Mouse (Mus musculus): ENCODE measurements at regions not wholly inside any gene's neighbourhood (a gene's known extent, or its start where the extent isn't known, plus 50 kb on each side); places are given as distances from the start of the nearest gene placed in this dataset.

- no peak for TF ChIP-seq USF1 (IDR thresholded peaks at IDR 0.05; ENCODE audit: low read depth)
- no peak for TF ChIP-seq POLR2A (IDR thresholded peaks at IDR 0.05; ENCODE audit: insufficient read length, low read depth)
- no peak for TF ChIP-seq POLR2AphosphoS2 (IDR thresholded peaks at IDR 0.05; ENCODE audit: insufficient read length, low read depth)
- TF ChIP-seq MAX (IDR thresholded peaks at IDR 0.05; ENCODE audit: low read depth) = no peak
- TF ChIP-seq CEBPB (IDR thresholded peaks at IDR 0.05; ENCODE audit: insufficient read depth, poor library complexity, severe bottlenecking) = no peak
- TF ChIP-seq TCF12 (IDR thresholded peaks at IDR 0.05; ENCODE audit: insufficient read depth, poor library complexity, severe bottlenecking) = no peak
- no peak for TF ChIP-seq REST (IDR thresholded peaks at IDR 0.05; ENCODE audit: insufficient read depth, insufficient read length)
- no peak for TF ChIP-seq MYOD1 (IDR thresholded peaks at IDR 0.05; ENCODE audit: control insufficient read depth in 1 of 3, insufficient read length in 2 of 3, low read depth in 2 of 3)
- no peak for TF ChIP-seq MYOG (IDR thresholded peaks at IDR 0.05; ENCODE audit: control insufficient read depth in 1 of 3, insufficient read depth in 1 of 3, insufficient read length in 2 of 3, low read depth in 2 of 3)
- TF ChIP-seq SRF (IDR thresholded peaks at IDR 0.05; ENCODE audit: control insufficient read depth, insufficient read length, low read depth) = no peak
- no peak for TF ChIP-seq TCF3 (IDR thresholded peaks at IDR 0.05; ENCODE audit: insufficient read length, low read depth)
Observed at GRCm38 (mm10) chr10:107215611-107216520, 55.6 kb upstream of the Lin7a start.
